Mouse (Mus musculus) effector memory CD4-positive, alpha-beta T cell, adult 5 months (primary cell): ENCODE results near the gene Gm8300. TPM values are rescaled to one million over a fixed set of nuclear protein-coding genes. Genes with fewer than 3 reads are reported as not detected.

ENCODE experiments used
- polyA plus RNA-seq: library from polyadenylated mRNA; unstranded; fragments of 100-300 nt; shearing (Covaris generic); gene quantifications from one replicate; pipeline ENCODE4 v1.2.1, GENCODE M21; 2017

Gm8300 gene
- polyA plus RNA-seq = not detected

GRCm38 (mm10) chr12:87514016-87514415 is at the start of gene Gm8300:
Gene Gm8300, plus strand, starts transcription at chr12:87514316.

GRCm38 (mm10) chr12:87471964-87472786 is 41.9 kb upstream of the Gm8300 start, which contains the start of gene Snw1:
Gene Snw1, minus strand, starts transcription at chr12:87472274.

DNA sequence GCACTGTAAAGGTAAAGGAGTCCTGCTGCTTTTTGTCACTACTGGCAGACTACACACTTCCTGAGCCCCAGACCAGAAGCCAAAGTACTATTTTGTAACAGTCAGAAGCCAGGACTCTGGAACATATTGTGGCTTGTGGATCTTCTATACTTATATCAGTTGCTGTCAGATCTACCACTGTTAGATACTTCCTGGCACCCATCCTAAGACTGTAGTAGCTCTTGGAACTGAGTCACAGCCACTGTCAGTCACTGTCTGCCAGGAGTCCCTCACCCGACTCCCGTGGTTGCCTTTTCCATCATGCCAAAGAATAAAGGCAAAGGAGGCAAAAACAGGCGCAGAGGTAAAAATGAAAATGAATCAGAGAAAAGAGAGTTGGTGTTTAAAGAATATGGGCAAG is 19.7 kb upstream of the Gm8300 start, which contains the start of gene Gm5788:
Gm5788 (plus strand) TSS at position 301 of the 400 bp plus-strand sequence.

Other genes with a start within 250 kb of the Gm8300 start
- gene Vipas39, start 248.1 kb upstream of the Gm8300 start, polyA plus RNA-seq = 20.2 TPM
- 158 TPM for gene Ahsa1, start 247.8 kb upstream of the Gm8300 start, polyA plus RNA-seq
- gene Ism2, start 214.6 kb upstream of the Gm8300 start, polyA plus RNA-seq = not detected
- 133 TPM for gene Sptlc2, start 126.0 kb upstream of the Gm8300 start, polyA plus RNA-seq
- gene Slirp, start 70.4 kb upstream of the Gm8300 start, polyA plus RNA-seq = 38.7 TPM
- gene Alkbh1, start 70.3 kb upstream of the Gm8300 start, polyA plus RNA-seq = 59.7 TPM
- 158 TPM for gene Snw1, start 42.0 kb upstream of the Gm8300 start, polyA plus RNA-seq
- gene Gm5788, start 19.6 kb upstream of the Gm8300 start, polyA plus RNA-seq = not detected
- 0.19 TPM for gene Oog1, start 88.4 kb downstream of the Gm8300 start, polyA plus RNA-seq
- not detected for gene Gm4027, start 104.6 kb downstream of the Gm8300 start, polyA plus RNA-seq
- gene Gm16381, start 130.3 kb downstream of the Gm8300 start, polyA plus RNA-seq = not detected